Mouse (Mus musculus): Measurements from ENCODE around the gene Mpzl2. TPM values are rescaled to one million over a fixed set of nuclear protein-coding genes. Genes with fewer than 3 reads are reported as not detected.
A peak's percentile ranks its signal among the peaks of the same experiment; 100 is the strongest.

Mpzl2 gene
- polyA plus RNA-seq, 1 experiment from 2014 or later, result 8.8 TPM

- ATAC-seq (replicated peaks; ENCODE audit: insufficient number of reproducible peaks, low FRiP score, low TSS enrichment, low read depth) (no peak), DNase-seq (ENCODE audit: low spot score) (no peak)
- H3K9ac ChIP-seq (replicated peaks; ENCODE audit: low read length), result no peak overlapping the region
- no peaks in the 10 kb centered on the region for H3K9me3 ChIP-seq (replicated peaks; ENCODE audit: control insufficient read depth, low read length)
- WGBS, result 65% methylated on average over 4 of the region's 4 CpGs
- no peak overlapping the region for H3K4me3 ChIP-seq (ENCODE audit: low read depth, low read length)
- no peaks in the 10 kb centered on the region for H3K27me3 ChIP-seq (ENCODE audit: control insufficient read depth, insufficient read depth, low read length)
- H3K4me1 ChIP-seq (ENCODE audit: control insufficient read depth, insufficient read depth, low read length), result no peaks in the 10 kb centered on the region
- no peaks in the 10 kb centered on the region for H3K36me3 ChIP-seq (replicated peaks; ENCODE audit: control insufficient read depth, insufficient read depth, low read depth, low read length)
- H3K27ac ChIP-seq (replicated peaks; ENCODE audit: low read depth, low read length), result no peak overlapping the region
- no peak overlapping the region for H3K4me2 ChIP-seq (ENCODE audit: low read depth, low read length)
Measured at GRCm38 (mm10) chr9:45092641-45093040, 53.0 kb downstream of the Mpzl2 start.

- 82% methylated on average over 6 of the region's 6 CpGs for WGBS
- H3K36me3 ChIP-seq (replicated peaks; ENCODE audit: control insufficient read depth, insufficient read depth, low read depth, low read length), result no peaks in the 10 kb centered on the region
- H3K4me1 ChIP-seq (ENCODE audit: control insufficient read depth, insufficient read depth, low read length), result no peaks in the 10 kb centered on the region
- no peak overlapping the region for H3K27ac ChIP-seq (replicated peaks; ENCODE audit: low read depth, low read length)
- H3K9me3 ChIP-seq (replicated peaks; ENCODE audit: control insufficient read depth, low read length), result no peaks in the 10 kb centered on the region
- ATAC-seq (replicated peaks; ENCODE audit: insufficient number of reproducible peaks, low FRiP score, low TSS enrichment, low read depth), result no peak
- H3K4me2 ChIP-seq (ENCODE audit: low read depth, low read length), result no peak overlapping the region
- no peak overlapping the region for H3K9ac ChIP-seq (replicated peaks; ENCODE audit: low read length)
- no peak for DNase-seq (ENCODE audit: low spot score)
- H3K4me3 ChIP-seq (ENCODE audit: low read depth, low read length), result no peak overlapping the region
- H3K27me3 ChIP-seq (ENCODE audit: control insufficient read depth, insufficient read depth, low read length), result no peaks in the 10 kb centered on the region
Measured at GRCm38 (mm10) chr9:45095149-45095937, 55.7 kb downstream of the Mpzl2 start.

GRCm38 (mm10) chr9:45097877-45098276, 58.3 kb downstream of the Mpzl2 start:
- 83% methylated on average over 5 of the region's 5 CpGs for WGBS
- Histone ChIP-seq H3K9me3 (replicated peaks; ENCODE audit: control insufficient read depth, low read length) (no peaks in the 10 kb centered on the region), H3K36me3 (replicated peaks; ENCODE audit: control insufficient read depth, insufficient read depth, low read depth, low read length) (no peaks in the 10 kb centered on the region), H3K27ac (replicated peaks; ENCODE audit: low read depth, low read length) (no peak overlapping the region), H3K4me3 (ENCODE audit: low read depth, low read length) (no peak overlapping the region), H3K9ac (replicated peaks; ENCODE audit: low read length) (no peak overlapping the region), H3K4me2 (ENCODE audit: low read depth, low read length) (no peak overlapping the region), H3K27me3 (ENCODE audit: control insufficient read depth, insufficient read depth, low read length) (no peaks in the 10 kb centered on the region), H3K4me1 (ENCODE audit: control insufficient read depth, insufficient read depth, low read length) (no peaks in the 10 kb centered on the region)
- ATAC-seq (replicated peaks; ENCODE audit: insufficient number of reproducible peaks, low FRiP score, low TSS enrichment, low read depth) (no peak), DNase-seq (ENCODE audit: low spot score) (no peak)

- DNase-seq (ENCODE audit: low spot score) (no peak), ATAC-seq (replicated peaks; ENCODE audit: insufficient number of reproducible peaks, low FRiP score, low TSS enrichment, low read depth) (no peak)
- H3K27me3 ChIP-seq (ENCODE audit: control insufficient read depth, insufficient read depth, low read length), result no peaks in the 10 kb centered on the region
- no peaks in the 10 kb centered on the region for H3K4me1 ChIP-seq (ENCODE audit: control insufficient read depth, insufficient read depth, low read length)
- no peak overlapping the region for H3K4me2 ChIP-seq (ENCODE audit: low read depth, low read length)
- no peaks in the 10 kb centered on the region for H3K36me3 ChIP-seq (replicated peaks; ENCODE audit: control insufficient read depth, insufficient read depth, low read depth, low read length)
- 65% methylated on average over 3 of the region's 3 CpGs for WGBS
- H3K9me3 ChIP-seq (replicated peaks; ENCODE audit: control insufficient read depth, low read length), result no peaks in the 10 kb centered on the region
- no peak overlapping the region for H3K4me3 ChIP-seq (ENCODE audit: low read depth, low read length)
- H3K9ac ChIP-seq (replicated peaks; ENCODE audit: low read length), result no peak overlapping the region
- H3K27ac ChIP-seq (replicated peaks; ENCODE audit: low read depth, low read length), result no peak overlapping the region
Measured at GRCm38 (mm10) chr9:45098426-45098825, 58.8 kb downstream of the Mpzl2 start.

DNA sequence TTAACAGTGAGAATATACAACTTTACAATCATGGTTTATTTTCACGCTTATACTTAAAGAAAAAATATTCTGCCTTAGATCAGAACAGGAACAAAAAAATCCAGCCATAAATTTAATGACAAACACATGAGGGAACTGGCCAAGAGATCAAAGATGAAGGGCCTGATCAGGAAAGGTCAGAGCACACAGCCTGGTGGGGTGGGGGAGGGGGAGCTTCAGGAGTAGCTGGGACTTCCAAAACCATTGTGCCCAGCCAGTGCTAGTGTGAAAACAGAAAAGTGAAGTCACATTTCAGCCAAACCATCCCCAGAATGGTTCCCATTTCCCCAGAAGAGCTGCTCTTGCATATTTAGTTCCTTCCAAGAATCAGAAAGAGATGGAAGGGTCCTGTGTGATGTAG, 62.9 kb downstream of the Mpzl2 start:
- no peak overlapping the region for H3K9ac ChIP-seq (replicated peaks; ENCODE audit: low read length)
- H3K27ac ChIP-seq (replicated peaks; ENCODE audit: low read depth, low read length), result no peak overlapping the region
- WGBS, result 58% methylated on average over 1 of the region's 1 CpGs
- DNase-seq (ENCODE audit: low spot score) (peak; percentile 22), ATAC-seq (replicated peaks; ENCODE audit: insufficient number of reproducible peaks, low FRiP score, low TSS enrichment, low read depth) (no peak)
- H3K4me3 ChIP-seq (ENCODE audit: low read depth, low read length), result no peak overlapping the region
- H3K4me1 ChIP-seq (ENCODE audit: control insufficient read depth, insufficient read depth, low read length), result no peaks in the 10 kb centered on the region
- H3K36me3 ChIP-seq (replicated peaks; ENCODE audit: control insufficient read depth, insufficient read depth, low read depth, low read length), result no peaks in the 10 kb centered on the region
- no peaks in the 10 kb centered on the region for H3K27me3 ChIP-seq (ENCODE audit: control insufficient read depth, insufficient read depth, low read length)
- H3K4me2 ChIP-seq (ENCODE audit: low read depth, low read length), result no peak overlapping the region
- H3K9me3 ChIP-seq (replicated peaks; ENCODE audit: control insufficient read depth, low read length), result no peaks in the 10 kb centered on the region

- no peak overlapping the region for H3K27ac ChIP-seq (replicated peaks; ENCODE audit: low read depth, low read length)
- no peaks in the 10 kb centered on the region for H3K9me3 ChIP-seq (replicated peaks; ENCODE audit: control insufficient read depth, low read length)
- H3K4me1 ChIP-seq (ENCODE audit: control insufficient read depth, insufficient read depth, low read length), result no peaks in the 10 kb centered on the region
- H3K4me2 ChIP-seq (ENCODE audit: low read depth, low read length), result no peak overlapping the region
- H3K27me3 ChIP-seq (ENCODE audit: control insufficient read depth, insufficient read depth, low read length), result no peaks in the 10 kb centered on the region
- ATAC-seq (replicated peaks; ENCODE audit: insufficient number of reproducible peaks, low FRiP score, low TSS enrichment, low read depth) (no peak), DNase-seq (ENCODE audit: low spot score) (no peak)
- H3K36me3 ChIP-seq (replicated peaks; ENCODE audit: control insufficient read depth, insufficient read depth, low read depth, low read length), result no peaks in the 10 kb centered on the region
- 47% methylated on average over 11 of the region's 11 CpGs for WGBS
- no peak overlapping the region for H3K9ac ChIP-seq (replicated peaks; ENCODE audit: low read length)
- H3K4me3 ChIP-seq (ENCODE audit: low read depth, low read length), result no peak overlapping the region
Measured at GRCm38 (mm10) chr9:45103211-45103979, 63.8 kb downstream of the Mpzl2 start.

Other genes starting within 250 kb of the Mpzl2 start
- 1.2 and 1.4 TPM in 2 replicates for gene Tmem25, start 240.5 kb upstream of the Mpzl2 start, polyA plus RNA-seq (2014; fragmentation: Nextera tagmentation; extraction: Ambion mirVana)
- not detected in 2 replicates for gene Ttc36, start 236.7 kb upstream of the Mpzl2 start, polyA plus RNA-seq (2014; fragmentation: Nextera tagmentation; extraction: Ambion mirVana)
- 9.8 and 12.2 TPM in 2 replicates for gene Kmt2a, start 158.5 kb upstream of the Mpzl2 start, polyA plus RNA-seq (2014; fragmentation: Nextera tagmentation; extraction: Ambion mirVana)
- gene Atp5l, start 119.1 kb upstream of the Mpzl2 start, polyA plus RNA-seq (2014; fragmentation: Nextera tagmentation; extraction: Ambion mirVana), result 572 and 583 TPM in 2 replicates
- 31.3 and 34.3 TPM in 2 replicates for gene Ube4a, start 74.2 kb upstream of the Mpzl2 start, polyA plus RNA-seq (2014; fragmentation: Nextera tagmentation; extraction: Ambion mirVana)
- not detected in 2 replicates for gene Cd3g, start 59.4 kb upstream of the Mpzl2 start, polyA plus RNA-seq (2014; fragmentation: Nextera tagmentation; extraction: Ambion mirVana)
- gene Cd3d, start 58.0 kb upstream of the Mpzl2 start, polyA plus RNA-seq (2014; fragmentation: Nextera tagmentation; extraction: Ambion mirVana), result not detected in 2 replicates
- gene Cd3e, start 30.2 kb upstream of the Mpzl2 start, polyA plus RNA-seq (2014; fragmentation: Nextera tagmentation; extraction: Ambion mirVana), result not detected in 2 replicates
- 2.0 and 2.3 TPM in 2 replicates for gene Mpzl3, start 15.4 kb downstream of the Mpzl2 start, polyA plus RNA-seq (2014; fragmentation: Nextera tagmentation; extraction: Ambion mirVana)
- 0.49 and 0.50 TPM in 2 replicates for gene Jaml, start 39.4 kb downstream of the Mpzl2 start, polyA plus RNA-seq (2014; fragmentation: Nextera tagmentation; extraction: Ambion mirVana)
- 4.1 and 4.9 TPM in 2 replicates for gene Scn2b, start 78.0 kb downstream of the Mpzl2 start, polyA plus RNA-seq (2014; fragmentation: Nextera tagmentation; extraction: Ambion mirVana)
- 0.04 and 0.21 TPM in 2 replicates for gene Scn4b, start 98.6 kb downstream of the Mpzl2 start, polyA plus RNA-seq (2014; fragmentation: Nextera tagmentation; extraction: Ambion mirVana)
- gene BC049352, start 142.2 kb downstream of the Mpzl2 start, polyA plus RNA-seq (2014; fragmentation: Nextera tagmentation; extraction: Ambion mirVana), result not detected in 2 replicates
- gene Tmprss4, start 164.3 kb downstream of the Mpzl2 start, polyA plus RNA-seq (2014; fragmentation: Nextera tagmentation; extraction: Ambion mirVana), result 0.35 TPM in 1 of 2 replicates, not detected in the other
- 0.22 and 1.2 TPM in 2 replicates for gene Il10ra, start 229.3 kb downstream of the Mpzl2 start, polyA plus RNA-seq (2014; fragmentation: Nextera tagmentation; extraction: Ambion mirVana)